Mouse (Mus musculus) MEL (cell line): ENCODE results near the gene Alad.

Source experiments
- CTCF ChIP-seq, 3 experiments: IDR thresholded peaks in 2 of 3; conservative IDR thresholded peaks in 1 of 3; 2 replicates each; pipeline ENCODE4 v1.5.1; 2011 to 2012; ENCODE audit warnings: low read length in 3 of 3, low read depth in 2 of 3, mild to moderate bottlenecking in 2 of 3, improper control_type of control experiment in 1 of 3, inconsistent platforms in 1 of 3, mixed read lengths in 1 of 3, moderate library complexity in 1 of 3; ENCODE audit not compliant: control insufficient read depth in 1 of 3, insufficient read depth in 1 of 3, poor library complexity in 1 of 3, severe bottlenecking in 1 of 3
- ELF1 ChIP-seq: IDR thresholded peaks from 2 replicates; pipeline ENCODE4 v1.6.1; 2014; ENCODE audit warnings: low read depth, mild to moderate bottlenecking, inconsistent platforms, low read length, improper control_type of control experiment, moderate library complexity
- USF2 ChIP-seq, 2 experiments: IDR thresholded peaks; 2 replicates each; pipeline ENCODE4 v1.6.1; 2011 to 2012; ENCODE audit warnings: improper control_type of control experiment in 2 of 2, low read length in 2 of 2, borderline replicate concordance in 1 of 2, inconsistent platforms in 1 of 2, low read depth in 1 of 2, mild to moderate bottlenecking in 1 of 2; ENCODE audit not compliant: insufficient read depth in 1 of 2

DNA sequence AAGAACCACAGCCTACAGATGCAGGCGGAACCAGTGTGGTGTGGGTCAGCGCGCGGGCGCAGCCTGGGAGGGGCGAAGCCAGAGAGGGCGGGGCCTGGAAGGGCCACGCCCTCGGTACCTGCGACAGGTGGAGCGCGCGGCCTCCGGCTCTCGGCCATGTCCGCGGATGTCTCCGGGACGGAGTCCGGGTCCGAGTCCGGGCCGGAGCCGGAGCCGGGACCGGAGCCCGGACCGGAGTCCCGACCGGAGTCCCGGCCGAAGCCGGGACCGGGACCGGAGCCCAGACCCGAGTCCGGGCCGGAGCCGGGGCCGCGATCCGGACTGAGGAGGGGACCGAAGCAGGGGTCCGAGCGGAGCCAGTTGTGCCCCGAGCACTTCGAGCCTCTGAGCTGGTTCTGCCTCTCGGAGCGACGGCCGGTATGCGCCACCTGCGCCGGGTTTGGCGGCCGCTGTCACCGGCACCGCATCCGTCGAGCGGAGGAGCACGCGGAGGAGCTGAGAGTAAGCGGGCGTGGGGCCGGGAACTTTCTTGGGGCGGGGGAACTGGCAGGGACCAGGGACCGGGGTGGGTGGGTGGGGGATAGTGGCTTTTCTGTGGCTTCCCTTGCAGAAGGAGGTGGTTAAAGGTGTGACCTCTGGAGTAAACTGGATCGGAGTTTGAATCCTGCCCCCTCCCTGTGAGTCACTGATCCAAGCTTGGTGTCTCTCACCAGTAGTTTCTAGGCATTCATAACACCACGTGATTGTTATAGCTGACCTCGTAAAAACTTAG, 39.6 kb downstream of the Alad start, which contains the start of gene Bspry:
- TF ChIP-seq USF2 (IDR thresholded peaks at IDR 0.05; ENCODE audit: borderline replicate concordance in 1 of 2, insufficient read depth in 1 of 2, low read depth in 1 of 2, low read length in 2 of 2) = no peak
- no peak for TF ChIP-seq ELF1
- no peak for TF ChIP-seq CTCF (IDR thresholded peaks at IDR 0.05 in 2 of 3, conservative IDR thresholded peaks at IDR 0.05 in 1 of 3; ENCODE audit: control insufficient read depth in 1 of 3, insufficient read depth in 1 of 3, low read depth in 2 of 3, low read length in 3 of 3, poor library complexity in 1 of 3, severe bottlenecking in 1 of 3)
